Mouse (Mus musculus): ENCODE data around the gene Jazf1. TPM values are rescaled to one million over a fixed set of nuclear protein-coding genes. Genes with fewer than 3 reads are reported as not detected.

Jazf1 gene
- polyA plus RNA-seq, 1 experiment from 2014 or later, result 11.5 TPM

GRCm38 (mm10) chr6:52792455-52792854, 276.0 kb downstream of the Jazf1 start:
- no peak overlapping the region for H3K4me2 ChIP-seq
- no peaks in the 10 kb centered on the region for H3K36me3 ChIP-seq
- H3K27ac ChIP-seq (replicated peaks), result 0 out of 2 replicates have a peak overlapping the region, but pooled peaks have one; percentile 43
- H3K4me1 ChIP-seq, result peaks cover 61% of the 10 kb centered on the region
- no peak for ATAC-seq (ENCODE audit: extremely low read depth, insufficient number of reproducible peaks, low FRiP score, low TSS enrichment)
- no peak overlapping the region for H3K9ac ChIP-seq
- 48% methylated on average over 3 of the region's 3 CpGs for WGBS
- H3K9me3 ChIP-seq, result no peaks in the 10 kb centered on the region
- no peak overlapping the region for H3K4me3 ChIP-seq
- H3K27me3 ChIP-seq (replicated peaks), result no peaks in the 10 kb centered on the region

DNA sequence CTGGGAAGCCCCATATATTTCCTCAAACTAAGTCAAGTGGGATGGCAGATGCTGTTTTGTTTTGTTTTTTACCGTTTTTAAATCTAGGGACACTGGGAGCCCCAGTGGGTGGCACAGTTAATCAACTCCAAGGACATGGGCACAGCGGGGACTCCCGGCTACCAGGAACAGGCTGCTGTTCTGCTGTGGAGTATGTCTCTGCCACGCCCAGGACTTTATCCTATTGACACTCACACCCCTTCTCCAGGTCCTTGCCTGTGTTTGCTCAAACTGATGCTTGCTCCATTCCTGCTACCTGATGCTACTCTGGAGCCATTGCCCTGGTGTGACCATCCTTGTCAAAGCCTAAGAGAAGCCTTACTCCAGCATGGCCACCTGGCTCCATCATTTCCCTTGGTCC, 277.6 kb downstream of the Jazf1 start:
- H3K27me3 ChIP-seq (replicated peaks), result no peaks in the 10 kb centered on the region
- H3K36me3 ChIP-seq, result no peaks in the 10 kb centered on the region
- H3K9me3 ChIP-seq, result no peaks in the 10 kb centered on the region
- no peak overlapping the region for H3K4me3 ChIP-seq
- WGBS, result 69% methylated on average over 4 of the region's 4 CpGs
- no peak overlapping the region for H3K27ac ChIP-seq (replicated peaks)
- no peak overlapping the region for H3K9ac ChIP-seq
- ATAC-seq (ENCODE audit: extremely low read depth, insufficient number of reproducible peaks, low FRiP score, low TSS enrichment), result no peak
- peaks cover 44% of the 10 kb centered on the region for H3K4me1 ChIP-seq
- no peak overlapping the region for H3K4me2 ChIP-seq

DNA sequence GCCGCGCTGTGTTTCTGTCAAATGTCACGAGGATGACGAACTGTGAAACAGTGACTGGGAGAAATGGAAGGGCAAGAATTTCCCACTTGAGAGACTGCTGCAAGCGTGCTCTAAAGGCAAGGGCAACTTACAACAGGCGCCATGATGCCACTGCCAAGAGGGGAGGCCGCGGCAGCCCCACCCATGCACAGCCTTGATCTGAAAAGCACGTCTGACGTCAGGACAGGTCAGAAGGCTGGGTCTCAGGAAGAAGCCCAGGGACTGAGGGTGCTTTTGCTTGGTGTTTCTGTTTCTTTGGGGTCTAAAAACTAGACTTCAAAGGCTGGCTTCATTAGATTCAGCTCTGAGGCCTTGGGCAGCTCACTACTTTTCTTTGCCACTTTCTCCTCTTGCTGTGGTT, 278.1 kb downstream of the Jazf1 start:
- 48% methylated on average over 10 of the region's 10 CpGs for WGBS
- Histone ChIP-seq H3K9me3 (no peaks in the 10 kb centered on the region), H3K4me3 (no peak overlapping the region), H3K27me3 (replicated peaks) (no peaks in the 10 kb centered on the region), H3K4me1 (peaks cover 40% of the 10 kb centered on the region), H3K36me3 (no peaks in the 10 kb centered on the region), H3K4me2 (no peak overlapping the region), H3K27ac (replicated peaks) (no peak overlapping the region), H3K9ac (no peak overlapping the region)
- no peak for ATAC-seq (ENCODE audit: extremely low read depth, insufficient number of reproducible peaks, low FRiP score, low TSS enrichment)

- ATAC-seq (ENCODE audit: extremely low read depth, insufficient number of reproducible peaks, low FRiP score, low TSS enrichment), result no peak
- H3K9me3 ChIP-seq, result no peaks in the 10 kb centered on the region
- peaks cover 6% of the 10 kb centered on the region; the same call in 1 of the 2 replicates for H3K4me1 ChIP-seq
- H3K36me3 ChIP-seq, result no peaks in the 10 kb centered on the region
- no peak overlapping the region for H3K27ac ChIP-seq (replicated peaks)
- H3K4me2 ChIP-seq, result no peak overlapping the region
- no peak overlapping the region for H3K4me3 ChIP-seq
- H3K27me3 ChIP-seq (replicated peaks), result no peaks in the 10 kb centered on the region
- H3K9ac ChIP-seq, result no peak overlapping the region
- 84% methylated on average over 5 of the region's 5 CpGs for WGBS
Measured at GRCm38 (mm10) chr6:52779546-52779945, 288.9 kb downstream of the Jazf1 start.

- no peak overlapping the region for H3K4me3 ChIP-seq
- no peak overlapping the region for H3K27ac ChIP-seq (replicated peaks)
- H3K4me1 ChIP-seq, result peaks cover 6% of the 10 kb centered on the region; the same call in 1 of the 2 replicates
- H3K4me2 ChIP-seq, result no peak overlapping the region
- H3K9me3 ChIP-seq, result no peaks in the 10 kb centered on the region
- WGBS, result 88% methylated on average over 5 of the region's 5 CpGs
- H3K9ac ChIP-seq, result no peak overlapping the region
- no peaks in the 10 kb centered on the region for H3K27me3 ChIP-seq (replicated peaks)
- no peaks in the 10 kb centered on the region for H3K36me3 ChIP-seq
- ATAC-seq (ENCODE audit: extremely low read depth, insufficient number of reproducible peaks, low FRiP score, low TSS enrichment), result no peak
Measured at GRCm38 (mm10) chr6:52778523-52778922, 289.9 kb downstream of the Jazf1 start.

DNA sequence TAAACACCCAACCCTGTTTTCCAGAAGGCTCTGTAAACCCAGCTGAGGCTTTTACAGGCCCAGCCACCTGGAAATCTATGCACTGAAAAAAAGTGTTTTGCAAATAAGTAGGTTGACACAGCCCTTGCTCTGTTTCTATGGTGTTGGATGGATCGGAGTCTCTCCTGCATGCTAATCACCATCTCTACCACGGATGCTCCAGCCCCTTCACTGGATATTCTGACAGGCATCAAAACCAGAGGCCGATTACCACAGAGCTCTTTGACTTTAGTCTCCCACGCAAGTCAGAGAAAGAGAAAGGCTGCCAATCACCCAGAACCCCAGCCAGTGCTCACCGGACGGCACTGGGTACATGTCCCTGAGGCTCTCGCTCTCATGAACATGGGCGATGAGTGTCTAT, 291.4 kb downstream of the Jazf1 start:
- Histone ChIP-seq H3K27me3 (replicated peaks) (no peaks in the 10 kb centered on the region), H3K27ac (replicated peaks) (no peak overlapping the region), H3K4me3 (no peak overlapping the region), H3K9ac (no peak overlapping the region), H3K4me2 (no peak overlapping the region), H3K9me3 (no peaks in the 10 kb centered on the region), H3K4me1 (peaks cover 6% of the 10 kb centered on the region; the same call in 1 of the 2 replicates), H3K36me3 (no peaks in the 10 kb centered on the region)
- WGBS, result 82% methylated on average over 8 of the region's 8 CpGs
- no peak for ATAC-seq (ENCODE audit: extremely low read depth, insufficient number of reproducible peaks, low FRiP score, low TSS enrichment)

- Histone ChIP-seq H3K9ac (no peak overlapping the region), H3K27me3 (replicated peaks) (no peaks in the 10 kb centered on the region), H3K4me1 (peaks cover 6% of the 10 kb centered on the region; the same call in 1 of the 2 replicates), H3K36me3 (peaks cover 3% of the 10 kb centered on the region), H3K9me3 (no peaks in the 10 kb centered on the region), H3K4me3 (no peak overlapping the region), H3K27ac (replicated peaks) (no peak overlapping the region), H3K4me2 (no peak overlapping the region)
- no peak for ATAC-seq (ENCODE audit: extremely low read depth, insufficient number of reproducible peaks, low FRiP score, low TSS enrichment)
- WGBS, result 65% methylated on average over 8 of the region's 8 CpGs
Measured at GRCm38 (mm10) chr6:52775956-52776355, 292.5 kb downstream of the Jazf1 start.

GRCm38 (mm10) chr6:52775350-52775749, 293.1 kb downstream of the Jazf1 start:
- H3K27ac ChIP-seq (replicated peaks), result no peak overlapping the region
- no peaks in the 10 kb centered on the region for H3K27me3 ChIP-seq (replicated peaks)
- no peak overlapping the region for H3K4me3 ChIP-seq
- WGBS, result 51% methylated on average over 3 of the region's 3 CpGs
- ATAC-seq (ENCODE audit: extremely low read depth, insufficient number of reproducible peaks, low FRiP score, low TSS enrichment), result no peak
- peaks cover 6% of the 10 kb centered on the region; the same call in 1 of the 2 replicates for H3K4me1 ChIP-seq
- H3K4me2 ChIP-seq, result no peak overlapping the region
- no peaks in the 10 kb centered on the region for H3K9me3 ChIP-seq
- peaks cover 7% of the 10 kb centered on the region for H3K36me3 ChIP-seq
- H3K9ac ChIP-seq, result no peak overlapping the region

DNA sequence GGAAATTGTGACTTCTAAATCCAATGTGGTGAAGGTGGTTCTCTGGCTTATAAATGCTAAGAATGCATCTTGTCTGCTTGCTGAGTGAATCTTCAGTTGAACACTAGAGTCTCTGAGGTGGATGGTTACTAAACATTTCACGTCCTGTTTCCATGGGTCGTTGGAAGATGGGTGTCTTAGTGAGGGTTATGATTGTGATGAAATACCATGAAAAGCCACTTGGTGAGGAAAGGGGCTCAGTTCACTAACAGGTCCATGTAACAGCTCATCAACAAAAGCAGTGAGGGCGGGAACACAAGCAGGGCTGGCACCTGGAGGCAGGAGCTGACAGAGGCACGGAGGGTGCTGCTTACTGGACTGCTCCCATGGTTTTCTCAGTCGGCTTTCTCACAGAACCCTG, 295.3 kb downstream of the Jazf1 start:
- H3K4me2 ChIP-seq, result no peak overlapping the region
- H3K27me3 ChIP-seq (replicated peaks), result no peaks in the 10 kb centered on the region
- H3K27ac ChIP-seq (replicated peaks), result no peak overlapping the region
- H3K9me3 ChIP-seq, result no peaks in the 10 kb centered on the region
- H3K36me3 ChIP-seq, result peaks cover 26% of the 10 kb centered on the region
- 77% methylated on average over 5 of the region's 5 CpGs for WGBS
- no peak for ATAC-seq (ENCODE audit: extremely low read depth, insufficient number of reproducible peaks, low FRiP score, low TSS enrichment)
- no peak overlapping the region for H3K4me3 ChIP-seq
- no peak overlapping the region for H3K9ac ChIP-seq
- peaks cover 6% of the 10 kb centered on the region; the same call in 1 of the 2 replicates for H3K4me1 ChIP-seq

DNA sequence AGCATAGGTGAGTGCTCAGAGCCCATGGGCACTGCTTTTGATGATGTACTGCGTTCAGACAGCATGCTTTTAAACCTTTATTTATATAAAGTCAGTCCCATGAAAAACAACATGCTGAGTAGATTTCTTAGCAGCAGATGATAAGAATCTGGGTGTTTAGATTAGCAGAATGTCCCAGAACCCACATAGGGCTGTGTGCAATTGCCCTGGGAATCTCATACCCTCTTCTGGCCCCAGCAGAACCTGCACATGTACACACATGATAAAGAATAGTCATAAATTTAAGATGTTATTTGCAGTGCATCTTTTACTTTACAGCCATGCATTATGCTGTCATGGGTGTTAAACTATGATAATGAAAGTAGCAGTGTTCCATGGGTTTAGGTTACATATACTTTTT, 297.6 kb downstream of the Jazf1 start:
- no peaks in the 10 kb centered on the region for H3K27me3 ChIP-seq (replicated peaks)
- H3K27ac ChIP-seq (replicated peaks), result no peak overlapping the region
- WGBS, result 70% methylated on average over 1 of the region's 1 CpGs
- no peak for ATAC-seq (ENCODE audit: extremely low read depth, insufficient number of reproducible peaks, low FRiP score, low TSS enrichment)
- H3K4me3 ChIP-seq, result no peak overlapping the region
- no peaks in the 10 kb centered on the region for H3K9me3 ChIP-seq
- H3K4me1 ChIP-seq, result 0 out of 2 replicates have a peak, but pooled peaks cover 6% of the 10 kb centered on the region
- no peak overlapping the region for H3K4me2 ChIP-seq
- peaks cover 48% of the 10 kb centered on the region for H3K36me3 ChIP-seq
- H3K9ac ChIP-seq, result no peak overlapping the region

DNA sequence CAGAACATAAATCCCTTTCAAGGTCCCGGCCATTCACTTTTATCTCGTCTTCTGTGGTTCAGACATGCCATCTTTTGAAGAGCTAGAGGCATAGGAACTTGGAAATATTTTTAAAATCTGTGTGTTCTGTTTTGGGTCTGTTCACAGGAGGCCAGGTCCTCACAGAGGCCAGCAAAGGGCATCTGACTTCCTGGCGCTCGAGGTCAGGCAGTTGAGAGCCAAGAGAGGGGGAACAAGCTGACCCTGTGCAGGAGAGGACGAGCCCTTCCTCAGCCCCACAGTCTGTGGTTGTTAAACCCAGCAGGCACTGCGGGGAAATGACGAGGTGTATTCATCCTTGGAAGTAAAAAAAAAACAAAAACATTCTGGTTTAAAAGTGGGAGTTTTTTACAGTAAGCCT, 303.2 kb downstream of the Jazf1 start:
- peaks cover 83% of the 10 kb centered on the region for H3K36me3 ChIP-seq
- no peaks in the 10 kb centered on the region for H3K27me3 ChIP-seq (replicated peaks)

GRCm38 (mm10) chr6:52752832-52753231, 315.6 kb downstream of the Jazf1 start:
- no peaks in the 10 kb centered on the region for H3K4me1 ChIP-seq
- H3K4me2 ChIP-seq, result no peak overlapping the region
- H3K36me3 ChIP-seq, result peaks cover 59% of the 10 kb centered on the region
- no peaks in the 10 kb centered on the region for H3K27me3 ChIP-seq (replicated peaks)
- ATAC-seq (ENCODE audit: extremely low read depth, insufficient number of reproducible peaks, low FRiP score, low TSS enrichment), result no peak
- no peak overlapping the region for H3K27ac ChIP-seq (replicated peaks)
- no peaks in the 10 kb centered on the region for H3K9me3 ChIP-seq
- H3K9ac ChIP-seq, result no peak overlapping the region
- no peak overlapping the region for H3K4me3 ChIP-seq
- WGBS, result 92% methylated on average over 5 of the region's 5 CpGs

More for the DNA sequence above, 303.2 kb downstream of the Jazf1 start:
- no peak for ATAC-seq (ENCODE audit: extremely low read depth, insufficient number of reproducible peaks, low FRiP score, low TSS enrichment)
- no peaks in the 10 kb centered on the region for H3K9me3 ChIP-seq
- no peak overlapping the region for H3K4me2 ChIP-seq
- no peak overlapping the region for H3K9ac ChIP-seq
- no peak overlapping the region for H3K27ac ChIP-seq (replicated peaks)
- 60% methylated on average over 7 of the region's 7 CpGs for WGBS
- H3K4me1 ChIP-seq, result no peaks in the 10 kb centered on the region
- H3K4me3 ChIP-seq, result no peak overlapping the region

All from heart, embryonic 13.5 days (tissue).